8 mouse cellular contexts compared by ENCODE assay signal in genomic region chr17:63863647-63864149, GRCm38 (mm10). TPM values are rescaled to one million over a fixed set of nuclear protein-coding genes. Genes with fewer than 3 reads are reported as not detected.
DNase-seq lines count a peak whose midpoint lies in the region; ATAC-seq and TF ChIP-seq lines count a peak whose summit lies in the region.

A930002H24Rik (minus strand) TSS chr17:63863791.

- ATAC-seq in forebrain, embryonic 16.5 days, result peak; percentile 99
- peak; percentile 100 for ATAC-seq in lung, embryonic 15.5 days (ENCODE audit: borderline replicate concordance, extremely low read depth, low FRiP score, low TSS enrichment)

- 0% methylated on average over 55 of the region's 55 CpGs for WGBS in forebrain, embryonic 16.5 days
- WGBS in lung, embryonic 15.5 days, result under 1% methylated on average over 55 of the region's 55 CpGs

- DNase-seq in ES-E14 (ENCODE audit: low read depth, low spot score), result peak; percentile 96
- peak; percentile 99 for DNase-seq in cerebellum, adult 11-12 months
- DNase-seq in heart, postnatal 4 days, result peak; percentile 99
- peak; percentile 98 to 99 for DNase-seq in layer of hippocampus, adult 8-10 months (ENCODE audit: low spot score in 2 of 2)
- peak; percentile 99 for DNase-seq in ovary, adult 18-20 months (ENCODE audit: low spot score)
- peak; percentile 86 for DNase-seq in thymus, postnatal 0 days (ENCODE audit: low spot score)

- in situ Hi-C loops in ES-E14 (cut with MboI; ENCODE audit: low sequenced_read_pairs in 2 of 2, unreplicated experiment in 2 of 2), result no loop called here

- peak within 1 kb of the TSS; percentile 83 to 97 for H3K4me3 ChIP-seq in ES-E14 (ENCODE audit: insufficient read depth in 1 of 2, low read depth in 1 of 2, low read length in 2 of 2, poor library complexity in 1 of 2, severe bottlenecking in 1 of 2)
- H3K4me3 ChIP-seq in forebrain, embryonic 16.5 days (replicated peaks; ENCODE audit: low read length), result peak within 1 kb of the TSS; percentile 96
- H3K4me3 ChIP-seq in lung, embryonic 15.5 days, result peak within 1 kb of the TSS; percentile 86

- H3K9ac ChIP-seq in ES-E14 (ENCODE audit: insufficient read depth, low read depth, low read length, poor library complexity, severe bottlenecking), result peak within 1 kb of the TSS; percentile 80
- H3K9ac ChIP-seq in forebrain, embryonic 16.5 days (replicated peaks; ENCODE audit: low read depth, low read length), result peak within 1 kb of the TSS; percentile 90
- peak within 1 kb of the TSS; percentile 88 for H3K9ac ChIP-seq in lung, embryonic 15.5 days

- H3K4me2 ChIP-seq in forebrain, embryonic 16.5 days (ENCODE audit: low read length), result peak within 1 kb of the TSS; percentile 95
- H3K4me2 ChIP-seq in lung, embryonic 15.5 days, result peak within 1 kb of the TSS; percentile 90

- no peaks in the 10 kb centered on the region for H3K36me3 ChIP-seq in ES-E14 (ENCODE audit: control insufficient read depth, insufficient read depth, low read length, poor library complexity, severe bottlenecking)
- no peaks in the 10 kb centered on the region for H3K36me3 ChIP-seq in forebrain, embryonic 16.5 days (ENCODE audit: control insufficient read depth, insufficient read depth)
- H3K36me3 ChIP-seq in lung, embryonic 15.5 days, result no peaks in the 10 kb centered on the region

- no peaks in the 10 kb centered on the region for H3K27me3 ChIP-seq in forebrain, embryonic 16.5 days (replicated peaks; ENCODE audit: control insufficient read depth, insufficient read depth, low read length)
- H3K27me3 ChIP-seq in lung, embryonic 15.5 days, result no peaks in the 10 kb centered on the region

- H3K9me3 ChIP-seq in ES-E14 (ENCODE audit: control insufficient read depth, insufficient read depth, low read depth, low read length), result no peaks in the 10 kb centered on the region
- no peaks in the 10 kb centered on the region for H3K9me3 ChIP-seq in forebrain, embryonic 16.5 days (ENCODE audit: control insufficient read depth, low read length)
- H3K9me3 ChIP-seq in lung, embryonic 15.5 days, result no peaks in the 10 kb centered on the region

- peaks cover 0 to 4% of the 10 kb centered on the region in 2 experiments; a peak in 1 of 4 replicates for H3K4me1 ChIP-seq in ES-E14 (ENCODE audit: control insufficient read depth in 2 of 2, insufficient read depth in 2 of 2, low read length in 2 of 2, poor library complexity in 1 of 2)
- H3K4me1 ChIP-seq in forebrain, embryonic 16.5 days (replicated peaks; ENCODE audit: control insufficient read depth, insufficient read depth, low read length), result peaks cover 13% of the 10 kb centered on the region
- H3K4me1 ChIP-seq in lung, embryonic 15.5 days, result peaks cover 12% of the 10 kb centered on the region; the same call in 1 of the 2 replicates

- H3K27ac ChIP-seq in ES-E14 (ENCODE audit: insufficient read depth, low read depth, low read length, poor library complexity, severe bottlenecking), result no peak within 1 kb of the TSS; the same call in 1 of the 2 replicates
- H3K27ac ChIP-seq in forebrain, embryonic 16.5 days (ENCODE audit: low read length), result peak within 1 kb of the TSS; percentile 83
- H3K27ac ChIP-seq in lung, embryonic 15.5 days, result peak within 1 kb of the TSS; percentile 80

TF ChIP-seq in ES-E14, 5 proteins besides CTCF, POLR2A, EP300 and RAD21:
- TF ChIP-seq CHD2 (IDR thresholded peaks at IDR 0.05; ENCODE audit: low read depth, low read length), result peak; percentile 75
- TF ChIP-seq MAFK (IDR thresholded peaks at IDR 0.05; ENCODE audit: insufficient read depth, low read depth, low read length), result no peak

RNA-seq across cellular contexts. Expression of gene A930002H24Rik, which starts in this region (rescaled TPM):
- total RNA-seq in ES-E14 (2012; rRNA removed), result 0.71 and 1.0 TPM in 2 replicates
- 2.8 and 3.0 TPM in 2 replicates for polyA plus RNA-seq in forebrain, embryonic 16.5 days (2015; fragmentation: Nextera tagmentation; extraction: Ambion mirVana)
- total RNA-seq in heart, postnatal 4 days (2021), result 1 to 10 TPM in 1 of 2 experiments, not detected in 1; 1.3 TPM
- 1 to 10 TPM in 1 of 4 experiments, not detected in 3; 1.5 TPM for total RNA-seq in layer of hippocampus, adult 8-10 months (2022)
- polyA plus RNA-seq in lung, embryonic 15.5 days (2015; fragmentation: Nextera tagmentation; extraction: Ambion mirVana), result 3.3 and 4.1 TPM in 2 replicates
- 0.52 and 1.5 TPM in 2 replicates for polyA plus RNA-seq in thymus, postnatal 0 days (2015; fragmentation: Nextera tagmentation; extraction: Ambion mirVana)
